Mouse (Mus musculus): ENCODE measurements around the gene Keg1.
"Not testable (repeated sequence)": the region's sequence is repeated elsewhere in the genome, so short reads cannot be mapped to it uniquely, and the experiment has no call there.

Gene Keg1

GRCm38 (mm10) chr19:12695590-12695989 lies at the start of gene Keg1:
Gene Keg1, plus strand, starts transcription at chr19:12695786.
- DNase-seq (ENCODE audit: low read depth, low spot score) = no peak

GRCm38 (mm10) chr19:12649511-12649910 lies 46.1 kb upstream of the Keg1 start:
- no peak for DNase-seq (ENCODE audit: low read depth, low spot score)

GRCm38 (mm10) chr19:12666156-12666555 lies 29.4 kb upstream of the Keg1 start:
- no peak for DNase-seq (ENCODE audit: low read depth, low spot score)

GRCm38 (mm10) chr19:12668601-12669000 lies 27.0 kb upstream of the Keg1 start:
- DNase-seq (ENCODE audit: low read depth, low spot score) = not testable (repeated sequence)

GRCm38 (mm10) chr19:12670139-12670538 lies 25.4 kb upstream of the Keg1 start, which contains the start of gene Olfr1442:
Gene Olfr1442, plus strand, starts transcription at chr19:12670439.
- no peak for DNase-seq (ENCODE audit: low read depth, low spot score)

- no peak for DNase-seq (ENCODE audit: low read depth, low spot score)
Observed at GRCm38 (mm10) chr19:12671051-12671450, 24.5 kb upstream of the Keg1 start.

GRCm38 (mm10) chr19:12677812-12678211 lies 17.8 kb upstream of the Keg1 start, which contains the start of gene Olfr1443:
Gene Olfr1443, plus strand, starts transcription at chr19:12678112.
- DNase-seq (ENCODE audit: low read depth, low spot score) = no peak

- DNase-seq (ENCODE audit: low read depth, low spot score) = no peak
Observed at GRCm38 (mm10) chr19:12684638-12685037, 10.9 kb upstream of the Keg1 start.

- no peak for DNase-seq (ENCODE audit: low read depth, low spot score)
Observed at GRCm38 (mm10) chr19:12685231-12685630, 10.4 kb upstream of the Keg1 start.

- DNase-seq (ENCODE audit: low read depth, low spot score) = no peak
Observed at GRCm38 (mm10) chr19:12696221-12696620, 635 bp downstream of the Keg1 start.

- no peak for DNase-seq (ENCODE audit: low read depth, low spot score)
Observed at GRCm38 (mm10) chr19:12708458-12708857, 12.9 kb downstream of the Keg1 start.

GRCm38 (mm10) chr19:12708986-12709385 lies 13.4 kb downstream of the Keg1 start:
- DNase-seq (ENCODE audit: low read depth, low spot score) = no peak

GRCm38 (mm10) chr19:12719189-12719588 lies 23.6 kb downstream of the Keg1 start:
- DNase-seq (ENCODE audit: low read depth, low spot score) = no peak

GRCm38 (mm10) chr19:12720463-12720862 lies 24.9 kb downstream of the Keg1 start:
- no peak for DNase-seq (ENCODE audit: low read depth, low spot score)

GRCm38 (mm10) chr19:12720919-12721318 lies 25.3 kb downstream of the Keg1 start:
- DNase-seq (ENCODE audit: low read depth, low spot score) = not testable (repeated sequence)

GRCm38 (mm10) chr19:12721596-12721995 lies 26.0 kb downstream of the Keg1 start:
- not testable (repeated sequence) for DNase-seq (ENCODE audit: low read depth, low spot score)

GRCm38 (mm10) chr19:12722308-12722707 lies 26.7 kb downstream of the Keg1 start:
- no peak for DNase-seq (ENCODE audit: low read depth, low spot score)

GRCm38 (mm10) chr19:12725851-12726250 lies 30.3 kb downstream of the Keg1 start:
- DNase-seq (ENCODE audit: low read depth, low spot score) = no peak

GRCm38 (mm10) chr19:12731036-12731435 lies 35.5 kb downstream of the Keg1 start:
- DNase-seq (ENCODE audit: low read depth, low spot score) = no peak

GRCm38 (mm10) chr19:12731950-12732349 lies 36.4 kb downstream of the Keg1 start:
- no peak for DNase-seq (ENCODE audit: low read depth, low spot score)

GRCm38 (mm10) chr19:12756286-12756685 lies 60.7 kb downstream of the Keg1 start:
- DNase-seq (ENCODE audit: low read depth, low spot score) = no peak

GRCm38 (mm10) chr19:12758936-12759478 lies 63.4 kb downstream of the Keg1 start:
- no peak for DNase-seq (ENCODE audit: low read depth, low spot score)

- no peak for DNase-seq (ENCODE audit: low read depth, low spot score)
Observed at GRCm38 (mm10) chr19:12759656-12760055, 64.1 kb downstream of the Keg1 start.

All from forelimb bud, embryonic 11.5 days (tissue).